Mouse (Mus musculus) MEL (cell line): ENCODE results near the gene Vps37d. TPM values are rescaled to one million over a fixed set of nuclear protein-coding genes. Genes with fewer than 3 reads are reported as not detected.

Experiments
- DNase-seq: peaks from one replicate; pipeline ENCODE4 v3.0.0; 2011; ENCODE audit warnings: low read depth, low spot score
- H3K27ac ChIP-seq: 2 replicates; pipeline ENCODE4 v1.5.1; 2012; ENCODE audit warnings: low read depth, mild to moderate bottlenecking, control low read depth, low read length, moderate library complexity; ENCODE audit not compliant: control insufficient read depth
- H3K27me3 ChIP-seq, 2 experiments: fragments of 150-350 bp in 1 of 2; sonication (generic) in 1 of 2; 2 replicates each; pipeline ENCODE4 v1.6.1; 2012; ENCODE audit warnings: low read length in 2 of 2, mild to moderate bottlenecking in 2 of 2, improper control_type of control experiment in 1 of 2, moderate library complexity in 1 of 2; ENCODE audit not compliant: insufficient read depth in 2 of 2, control insufficient read depth in 1 of 2
- H3K36me3 ChIP-seq, 2 experiments: 2 replicates each; pipeline ENCODE4 v1.6.1; 2012 to 2014; ENCODE audit warnings: low read length in 2 of 2, improper control_type of control experiment in 1 of 2, inconsistent platforms in 1 of 2, mild to moderate bottlenecking in 1 of 2; ENCODE audit not compliant: insufficient read depth in 2 of 2, control insufficient read depth in 1 of 2
- H3K4me1 ChIP-seq, 2 experiments: fragments of 150-350 bp in 1 of 2; sonication (generic) in 1 of 2; 2 replicates each; pipeline ENCODE4 v1.6.1; 2012; ENCODE audit warnings: low read length in 2 of 2, improper control_type of control experiment in 1 of 2, mild to moderate bottlenecking in 1 of 2; ENCODE audit not compliant: insufficient read depth in 2 of 2, control insufficient read depth in 1 of 2
- H3K4me3 ChIP-seq, 2 experiments: fragments of 150-350 bp in 1 of 2; sonication (generic) in 1 of 2; 2 replicates each; pipeline ENCODE4 v1.5.1; 2012; ENCODE audit warnings: low read depth in 2 of 2, low read length in 2 of 2, mild to moderate bottlenecking in 2 of 2, moderate library complexity in 2 of 2, control low read depth in 1 of 2, improper control_type of control experiment in 1 of 2; ENCODE audit not compliant: control insufficient read depth in 1 of 2, insufficient read depth in 1 of 2
- H3K79me2 ChIP-seq: 2 replicates; pipeline ENCODE4 v1.6.1; 2012; ENCODE audit warnings: mild to moderate bottlenecking, low read length, moderate library complexity; ENCODE audit not compliant: control insufficient read depth, poor library complexity, insufficient read depth
- H3K9ac ChIP-seq: 2 replicates; pipeline ENCODE4 v1.6.1; 2012; ENCODE audit warnings: low read depth, mild to moderate bottlenecking, control low read depth, low read length, moderate library complexity; ENCODE audit not compliant: control insufficient read depth, poor library complexity, severe bottlenecking
- H3K9me3 ChIP-seq: fragments of 150-350 bp; sonication (generic); replicated peaks from 2 replicates; pipeline ENCODE4 v1.6.1; 2012; ENCODE audit warnings: mild to moderate bottlenecking, low read length, improper control_type of control experiment, moderate library complexity; ENCODE audit not compliant: insufficient read depth
- CHD1 ChIP-seq: IDR thresholded peaks from 2 replicates; pipeline ENCODE4 v1.6.1; 2012; ENCODE audit warnings: low read depth, mild to moderate bottlenecking, inconsistent platforms, low read length, improper control_type of control experiment
- CTCF ChIP-seq, 3 experiments: IDR thresholded peaks in 2 of 3; conservative IDR thresholded peaks in 1 of 3; 2 replicates each; pipeline ENCODE4 v1.5.1; 2011 to 2012; ENCODE audit warnings: low read length in 3 of 3, low read depth in 2 of 3, mild to moderate bottlenecking in 2 of 3, improper control_type of control experiment in 1 of 3, inconsistent platforms in 1 of 3, mixed read lengths in 1 of 3, moderate library complexity in 1 of 3; ENCODE audit not compliant: control insufficient read depth in 1 of 3, insufficient read depth in 1 of 3, poor library complexity in 1 of 3, severe bottlenecking in 1 of 3
- ELF1 ChIP-seq: IDR thresholded peaks from 2 replicates; pipeline ENCODE4 v1.6.1; 2014; ENCODE audit warnings: low read depth, mild to moderate bottlenecking, inconsistent platforms, low read length, improper control_type of control experiment, moderate library complexity
- EP300 ChIP-seq, 2 experiments: IDR thresholded peaks; 2 replicates each; pipeline ENCODE4 v1.6.1; 2011; ENCODE audit warnings: improper control_type of control experiment in 2 of 2, low read length in 2 of 2, low read depth in 1 of 2, mild to moderate bottlenecking in 1 of 2
- KAT2A ChIP-seq: conservative IDR thresholded peaks from 2 replicates; pipeline ENCODE4 v1.6.1; 2012; ENCODE audit warnings: low read depth, low read length, improper control_type of control experiment, inconsistent platforms
- MAFK ChIP-seq: IDR thresholded peaks from 2 replicates; pipeline ENCODE4 v1.6.1; 2011; ENCODE audit warnings: low read depth, mild to moderate bottlenecking, low read length, improper control_type of control experiment, borderline replicate concordance
- MAX ChIP-seq: IDR thresholded peaks from 2 replicates; pipeline ENCODE4 v1.6.1; 2011; ENCODE audit warnings: low read length, improper control_type of control experiment
- NELFE ChIP-seq: IDR thresholded peaks from 2 replicates; pipeline ENCODE4 v1.6.1; 2011; ENCODE audit warnings: low read depth, low read length, improper control_type of control experiment
- POLR2A ChIP-seq, 2 experiments: IDR thresholded peaks; 2 replicates each; pipeline ENCODE4 v1.6.1; 2011 to 2012; ENCODE audit warnings: low read length in 2 of 2, mild to moderate bottlenecking in 2 of 2, control low read depth in 1 of 2, improper control_type of control experiment in 1 of 2, low read depth in 1 of 2, moderate library complexity in 1 of 2; ENCODE audit not compliant: control insufficient read depth in 1 of 2, insufficient read depth in 1 of 2, poor library complexity in 1 of 2
- POLR2AphosphoS2 ChIP-seq: IDR thresholded peaks from 2 replicates; pipeline ENCODE4 v1.6.1; 2011; ENCODE audit warnings: low read length, improper control_type of control experiment
- RAD21 ChIP-seq: IDR thresholded peaks from 2 replicates; pipeline ENCODE4 v1.6.1; 2011; ENCODE audit warnings: mild to moderate bottlenecking, low read depth, low read length, improper control_type of control experiment
- SIN3A ChIP-seq: IDR thresholded peaks from 2 replicates; pipeline ENCODE4 v1.6.1; 2012; ENCODE audit warnings: low read length, improper control_type of control experiment, inconsistent platforms
- SMC3 ChIP-seq: IDR thresholded peaks from 2 replicates; pipeline ENCODE4 v1.6.1; 2011; ENCODE audit warnings: low read depth, low read length, improper control_type of control experiment
- UBTF ChIP-seq: IDR thresholded peaks from 2 replicates; pipeline ENCODE4 v1.6.1; 2012; ENCODE audit warnings: low read depth, mild to moderate bottlenecking, inconsistent platforms, low read length, improper control_type of control experiment, moderate library complexity, borderline replicate concordance; ENCODE audit not compliant: insufficient read depth
- USF2 ChIP-seq, 2 experiments: IDR thresholded peaks; 2 replicates each; pipeline ENCODE4 v1.6.1; 2011 to 2012; ENCODE audit warnings: improper control_type of control experiment in 2 of 2, low read length in 2 of 2, borderline replicate concordance in 1 of 2, inconsistent platforms in 1 of 2, low read depth in 1 of 2, mild to moderate bottlenecking in 1 of 2; ENCODE audit not compliant: insufficient read depth in 1 of 2
- ZC3H11A ChIP-seq: IDR thresholded peaks from 2 replicates; pipeline ENCODE4 v1.6.1; 2012; ENCODE audit warnings: low read depth, mild to moderate bottlenecking, inconsistent platforms, low read length, improper control_type of control experiment
- ZNF384 ChIP-seq: IDR thresholded peaks from 2 replicates; pipeline ENCODE4 v1.6.1; 2012; ENCODE audit warnings: low read depth, mild to moderate bottlenecking, inconsistent platforms, low read length, improper control_type of control experiment
- polyA plus RNA-seq, 2 experiments: library from polyadenylated mRNA; stranded (reverse) in 1 of 2; unstranded in 1 of 2; fragments of >175 nt in 1 of 2; fragments of >200 nt in 1 of 2; gene quantifications; 2 replicates each; pipeline versions ENCODE4 v1.2.1 to v1.2.4; 2012; ENCODE audit warnings: low replicate concordance in 2 of 2, low read depth in 1 of 2; ENCODE audit not compliant: insufficient read length in 2 of 2, insufficient read depth in 1 of 2, missing spikeins in 1 of 2
- total RNA-seq: library from RNA; depleted of rRNA; stranded (reverse); fragments of 300-350 nt; gene quantifications from 2 replicates; pipeline ENCODE4 v1.2.3, GENCODE M21; 2012

The Vps37d gene
- total and polyA plus RNA-seq, 3 experiments, result 0.31 to 1.2 TPM; not detected in 1

GRCm38 (mm10) chr5:135076368-135076767, 1.7 kb downstream of the Vps37d start:
- no peaks in the 10 kb centered on the region for H3K36me3 ChIP-seq
- TF ChIP-seq ELF1, result no peak
- no peak for TF ChIP-seq SIN3A
- TF ChIP-seq NELFE, result no peak
- no peak for TF ChIP-seq EP300 (IDR thresholded peaks at IDR 0.05; ENCODE audit: low read depth in 1 of 2, low read length in 2 of 2)
- no peak for TF ChIP-seq ZNF384
- no peak for TF ChIP-seq MAX
- no peak for TF ChIP-seq POLR2AphosphoS2
- DNase-seq, result no peak
- peaks cover 0 to 3% of the 10 kb centered on the region in 2 experiments; a peak in 1 of 4 replicates for H3K4me1 ChIP-seq
- peaks cover 0 to 2% of the 10 kb centered on the region in 2 experiments; a peak in 2 of 4 replicates for H3K27me3 ChIP-seq
- no peak overlapping the region for H3K9ac ChIP-seq
- H3K27ac ChIP-seq, result no peak overlapping the region
- no peak overlapping the region for H3K4me3 ChIP-seq
- no peaks in the 10 kb centered on the region; the same call in 1 of the 2 replicates for H3K79me2 ChIP-seq
- no peaks in the 10 kb centered on the region for H3K9me3 ChIP-seq

GRCm38 (mm10) chr5:135075655-135076054, 2.4 kb downstream of the Vps37d start:
- Histone ChIP-seq H3K36me3 (no peaks in the 10 kb centered on the region), H3K4me1 (peaks cover 0 to 3% of the 10 kb centered on the region in 2 experiments; a peak in 1 of 4 replicates), H3K9me3 (no peaks in the 10 kb centered on the region), H3K27me3 (peaks cover 0 to 2% of the 10 kb centered on the region in 2 experiments; a peak in 2 of 4 replicates), H3K27ac (no peak overlapping the region)
- DNase-seq, result no peak
- TF ChIP-seq SMC3, result peak; percentile 55
- no peak for TF ChIP-seq ZC3H11A
- peak in 1 of 3 experiments; percentile 40; a peak in 2 of 6 replicates for TF ChIP-seq CTCF (IDR thresholded peaks at IDR 0.05 in 2 of 3, conservative IDR thresholded peaks at IDR 0.05 in 1 of 3; ENCODE audit: control insufficient read depth in 1 of 3, insufficient read depth in 1 of 3, low read depth in 2 of 3, low read length in 3 of 3, poor library complexity in 1 of 3, severe bottlenecking in 1 of 3)
- TF ChIP-seq RAD21, result peak; percentile 21
- TF ChIP-seq, all 39 proteins: peak for 3
- H3K9ac ChIP-seq, result no peak overlapping the region
- no peaks in the 10 kb centered on the region; the same call in 1 of the 2 replicates for H3K79me2 ChIP-seq
- no peak overlapping the region for H3K4me3 ChIP-seq

GRCm38 (mm10) chr5:135073349-135074150, 4.5 kb downstream of the Vps37d start:
- Histone ChIP-seq H3K9me3 (no peaks in the 10 kb centered on the region), H3K4me3 (no peak overlapping the region), H3K27me3 (no peaks in the 10 kb centered on the region), H3K27ac (no peak overlapping the region), H3K9ac (no peak overlapping the region), H3K4me1 (peaks cover 0 to 3% of the 10 kb centered on the region in 2 experiments; a peak in 2 of 4 replicates), H3K36me3 (no peaks in the 10 kb centered on the region), H3K79me2 (no peaks in the 10 kb centered on the region; the same call in 1 of the 2 replicates)
- DNase-seq, result no peak
- no peak for TF ChIP-seq SIN3A
- TF ChIP-seq USF2 (IDR thresholded peaks at IDR 0.05; ENCODE audit: borderline replicate concordance in 1 of 2, insufficient read depth in 1 of 2, low read depth in 1 of 2, low read length in 2 of 2), result no peak
- no peak for TF ChIP-seq MAFK
- TF ChIP-seq CHD1, result no peak
- TF ChIP-seq POLR2A (IDR thresholded peaks at IDR 0.05; ENCODE audit: control insufficient read depth in 1 of 2, insufficient read depth in 1 of 2, low read depth in 1 of 2, low read length in 2 of 2, poor library complexity in 1 of 2), result no peak
- no peak for TF ChIP-seq NELFE
- TF ChIP-seq CTCF (IDR thresholded peaks at IDR 0.05 in 2 of 3, conservative IDR thresholded peaks at IDR 0.05 in 1 of 3; ENCODE audit: control insufficient read depth in 1 of 3, insufficient read depth in 1 of 3, low read depth in 2 of 3, low read length in 3 of 3, poor library complexity in 1 of 3, severe bottlenecking in 1 of 3), result no peak
- no peak for TF ChIP-seq UBTF
- TF ChIP-seq KAT2A, result no peak
- no peak for TF ChIP-seq POLR2AphosphoS2
